Mouse (Mus musculus) megakaryocyte, embryonic 14.5 days (primary cell): ENCODE measurements around the gene Dab2.

Source experiments
- FLI1 ChIP-seq: IDR thresholded peaks from 2 replicates; pipeline ENCODE4 v1.6.1; 2012; ENCODE audit warnings: low read length, inconsistent platforms, mixed read lengths
- GATA1 ChIP-seq: IDR thresholded peaks from 3 replicates; pipeline ENCODE4 v1.6.1; 2012; ENCODE audit warnings: mixed read lengths, low read length, inconsistent platforms, borderline replicate concordance

DNA sequence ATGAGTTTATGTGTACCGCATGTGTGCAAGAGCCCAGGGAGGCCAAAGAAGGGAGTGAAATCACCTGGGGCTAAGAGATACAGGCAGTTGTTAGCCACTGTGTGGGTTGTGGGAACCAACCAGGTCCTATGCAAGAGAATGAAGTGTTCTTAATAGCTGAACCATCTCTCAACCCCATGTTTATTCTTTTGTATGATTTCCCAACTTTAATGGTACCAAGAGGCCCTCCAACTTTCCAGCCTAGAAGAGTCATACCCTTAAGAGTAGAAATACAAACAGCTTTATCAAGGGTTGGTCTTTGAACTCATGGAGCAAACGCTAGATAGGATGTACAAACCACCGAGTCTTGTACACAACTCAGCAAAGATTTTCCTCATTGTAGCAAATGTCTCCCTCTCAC lies 12.8 kb downstream of the Dab2 start:
- no peak for TF ChIP-seq GATA1
- TF ChIP-seq FLI1 = no peak
